Mouse (Mus musculus) gonadal fat pad, adult 2 months (tissue): Measurements from ENCODE around the gene 1700024P04Rik. TPM values are rescaled to one million over a fixed set of nuclear protein-coding genes. Genes with fewer than 3 reads are reported as not detected.
"Not testable (repeated sequence)": the region's sequence is repeated elsewhere in the genome, so short reads cannot be mapped to it uniquely, and the experiment has no call there.

Source experiments
- DNase-seq: peaks from one replicate; pipeline ENCODE4 v3.0.0-alpha.2; 2012; ENCODE audit warnings: low read depth
- polyA plus RNA-seq: library from polyadenylated mRNA; depleted of rRNA; stranded (reverse); fragments of >200 nt; gene quantifications from 2 replicates; pipeline ENCODE4 v1.2.3, GENCODE M21; 2012; rRNA removed

1700024P04Rik gene
- polyA plus RNA-seq = 3.3 and 3.6 TPM in 2 replicates

- DNase-seq = no peak
Measured at GRCm38 (mm10) chr13:98984465-98984864, at the start of gene 1700024P04Rik. 1700024P04Rik (minus strand) TSS chr13:98984565.

GRCm38 (mm10) chr13:99031223-99032216 is 47.2 kb upstream of the 1700024P04Rik start:
- DNase-seq = no peak

GRCm38 (mm10) chr13:99030579-99031200 is 46.3 kb upstream of the 1700024P04Rik start:
- no peak for DNase-seq

GRCm38 (mm10) chr13:99025268-99025667 is 40.9 kb upstream of the 1700024P04Rik start:
- no peak for DNase-seq

GRCm38 (mm10) chr13:99022036-99022435 is 37.7 kb upstream of the 1700024P04Rik start:
- DNase-seq = peak; percentile 71

GRCm38 (mm10) chr13:99021181-99021580 is 36.8 kb upstream of the 1700024P04Rik start:
- peak; percentile 63 for DNase-seq

- no peak for DNase-seq
Measured at GRCm38 (mm10) chr13:99019831-99020669, 35.7 kb upstream of the 1700024P04Rik start.

GRCm38 (mm10) chr13:99018526-99019201 is 34.3 kb upstream of the 1700024P04Rik start:
- DNase-seq = no peak

- no peak for DNase-seq
Measured at GRCm38 (mm10) chr13:99016696-99017095, 32.3 kb upstream of the 1700024P04Rik start.

- no peak for DNase-seq
Measured at GRCm38 (mm10) chr13:99012891-99013290, 28.5 kb upstream of the 1700024P04Rik start.

GRCm38 (mm10) chr13:99008013-99008412 is 23.6 kb upstream of the 1700024P04Rik start:
- no peak for DNase-seq

GRCm38 (mm10) chr13:99006389-99007099 is 22.2 kb upstream of the 1700024P04Rik start:
- no peak for DNase-seq

GRCm38 (mm10) chr13:99001652-99002051 is 17.3 kb upstream of the 1700024P04Rik start:
- DNase-seq = not testable (repeated sequence)

GRCm38 (mm10) chr13:98997025-98997424 is 12.7 kb upstream of the 1700024P04Rik start:
- no peak for DNase-seq

GRCm38 (mm10) chr13:98977070-98977785 is 7.1 kb downstream of the 1700024P04Rik start:
- DNase-seq = no peak

GRCm38 (mm10) chr13:98976022-98976421 is 8.3 kb downstream of the 1700024P04Rik start:
- not testable (repeated sequence) for DNase-seq

- DNase-seq = no peak
Measured at GRCm38 (mm10) chr13:98972090-98972489, 12.3 kb downstream of the 1700024P04Rik start.

- no peak for DNase-seq
Measured at GRCm38 (mm10) chr13:98971641-98972040, 12.7 kb downstream of the 1700024P04Rik start.

GRCm38 (mm10) chr13:98968517-98968916 is 15.8 kb downstream of the 1700024P04Rik start:
- DNase-seq = no peak

GRCm38 (mm10) chr13:98967942-98968341 is 16.4 kb downstream of the 1700024P04Rik start:
- DNase-seq = no peak
